Comparison of ENCODE assay signal across 25 mouse cellular contexts in the genomic region with DNA sequence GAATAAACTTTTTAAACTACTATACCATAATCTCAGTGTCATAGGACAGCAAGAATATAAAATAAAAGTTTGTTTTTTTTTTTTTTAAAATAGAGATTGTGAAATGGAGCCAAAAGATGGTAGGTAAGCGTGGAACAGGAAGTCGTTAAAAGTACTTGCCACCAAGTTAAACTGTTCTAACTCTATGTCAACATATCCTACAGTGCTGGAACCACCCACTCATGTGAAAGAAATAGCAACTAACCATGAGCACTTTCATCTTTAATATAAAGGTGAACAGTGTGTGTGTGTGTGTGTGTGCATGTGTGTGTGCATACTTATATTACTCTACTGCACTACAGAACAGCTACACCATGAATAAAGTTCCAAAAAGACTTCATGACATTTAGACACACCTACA.
"Had no signal": no experiment of that assay in that cellular context is flagged by ENCODE, and none has a peak within 500 bp of the region (broad histone marks: within the 10 kb centered on the region; RNA-seq: fewer than 3 reads in every experiment).

No protein-coding gene starts in this region.

- DNase-seq: gastrocnemius, adult 2 months; gastrocnemius, postnatal 10 days; gastrocnemius, postnatal 25 days; heart, adult 18-20 months; heart, postnatal 10 days; heart, postnatal 4 days; kidney, adult 18-20 months; kidney, adult 8-10 months; kidney, postnatal 10 days; kidney, postnatal 25 days; kidney, postnatal 4 days; layer of hippocampus, adult 9-11 months; layer of hippocampus, postnatal 36 days; left cerebral cortex, postnatal 4 days had no signal

- ATAC-seq: hindbrain, embryonic 16.5 days; intestine, embryonic 15.5 days; intestine, postnatal 0 days had no signal

- H3K4me2 ChIP-seq: heart, embryonic 12.5 days; hindbrain, embryonic 12.5 days; hindbrain, embryonic 14.5 days; intestine, embryonic 15.5 days; limb, embryonic 13.5 days; limb, embryonic 15.5 days had no signal

- H3K9me3 ChIP-seq: heart, embryonic 10.5 days; heart, embryonic 12.5 days; hindbrain, embryonic 10.5 days; hindbrain, embryonic 12.5 days; intestine, embryonic 15.5 days; limb, embryonic 13.5 days; limb, embryonic 15.5 days had no signal

- H3K27me3 ChIP-seq: heart, embryonic 12.5 days; hindbrain, embryonic 12.5 days; intestine, embryonic 15.5 days; limb, embryonic 13.5 days; limb, embryonic 15.5 days had no signal

- H3K4me1 ChIP-seq: heart, embryonic 10.5 days; heart, embryonic 12.5 days; hindbrain, embryonic 10.5 days; hindbrain, embryonic 12.5 days; intestine, embryonic 15.5 days; limb, embryonic 13.5 days; limb, embryonic 15.5 days had no signal

- H3K27ac ChIP-seq: gastrocnemius, adult 2 months; heart, embryonic 10.5 days; hindbrain, embryonic 10.5 days; hindbrain, embryonic 12.5 days; hindbrain, embryonic 14.5 days; intestine, embryonic 15.5 days; limb, embryonic 13.5 days; limb, embryonic 15.5 days; liver, embryonic 14.5 days had no signal

- H3K4me3 ChIP-seq: gastrocnemius, adult 2 months; heart, embryonic 10.5 days; heart, embryonic 12.5 days; hindbrain, embryonic 10.5 days; hindbrain, embryonic 12.5 days; intestine, embryonic 15.5 days; limb, embryonic 13.5 days; limb, embryonic 15.5 days had no signal

- H3K9ac ChIP-seq: heart, embryonic 12.5 days; hindbrain, embryonic 12.5 days; hindbrain, embryonic 14.5 days; intestine, embryonic 15.5 days; limb, embryonic 13.5 days; limb, embryonic 15.5 days; liver, embryonic 14.5 days had no signal
